Mouse (Mus musculus): Measurements from ENCODE around the gene Atp1b1. TPM values are rescaled to one million over a fixed set of nuclear protein-coding genes. Genes with fewer than 3 reads are reported as not detected.

Atp1b1 gene
- polyA plus RNA-seq, 1 experiment = 369 TPM

DNA sequence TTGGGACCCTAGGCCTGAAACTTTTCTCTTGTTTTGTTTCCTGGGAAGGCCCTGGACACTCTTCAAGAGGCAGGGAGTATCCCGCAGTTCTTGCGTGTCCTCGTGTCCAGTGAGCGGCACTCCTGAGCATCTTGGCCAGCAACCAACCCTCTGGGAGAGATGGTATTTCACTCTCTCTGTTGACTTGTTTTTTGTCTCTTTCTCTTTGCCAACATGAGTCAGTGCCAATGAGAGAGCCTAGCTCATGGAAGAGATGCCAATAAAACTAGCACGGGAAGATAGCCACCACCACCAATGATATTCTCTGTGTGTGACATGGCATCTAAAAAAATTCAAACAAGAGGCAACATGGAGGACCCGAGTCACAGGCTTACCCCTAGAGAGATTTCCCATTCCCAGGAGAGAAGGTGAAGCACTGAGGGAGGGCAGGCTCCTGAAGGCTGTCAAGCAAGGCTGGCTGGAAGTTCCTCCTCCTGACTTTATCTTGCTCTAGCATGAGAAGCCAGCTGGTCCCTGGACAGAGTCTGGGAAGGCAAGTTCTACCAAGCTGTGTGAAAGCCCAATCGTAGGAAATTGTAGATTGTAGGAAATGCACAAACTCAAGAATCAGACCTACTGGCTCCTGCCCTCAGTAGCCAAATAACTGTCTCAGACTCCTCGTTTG, 35.0 kb upstream of the Atp1b1 start:
- H3K27me3 ChIP-seq (ENCODE audit: control insufficient read depth, insufficient read depth, low read length) = no peaks in the 10 kb centered on the region
- no peak for TF ChIP-seq CTCF (IDR thresholded peaks at IDR 0.05; ENCODE audit: extremely low read depth, insufficient read length, insufficient replicate concordance, low read depth, low read length)
- no peak for TF ChIP-seq POLR2A (IDR thresholded peaks at IDR 0.05; ENCODE audit: low read depth, low read length)
- no peak overlapping the region for H3K4me3 ChIP-seq (ENCODE audit: low read depth, low read length)
- WGBS = 36% methylated on average over 8 of the region's 8 CpGs
- no peaks in the 10 kb centered on the region for H3K36me3 ChIP-seq (ENCODE audit: control insufficient read depth, insufficient read depth, low read length)
- peaks cover 12% of the 10 kb centered on the region; the same call in 1 of the 2 replicates for H3K4me1 ChIP-seq (ENCODE audit: control insufficient read depth, insufficient read depth, insufficient read length, low read length)
- peak overlapping the region; percentile 8; the same call in 1 of the 2 replicates for H3K27ac ChIP-seq (ENCODE audit: insufficient read depth, low read depth, low read length)

DNA sequence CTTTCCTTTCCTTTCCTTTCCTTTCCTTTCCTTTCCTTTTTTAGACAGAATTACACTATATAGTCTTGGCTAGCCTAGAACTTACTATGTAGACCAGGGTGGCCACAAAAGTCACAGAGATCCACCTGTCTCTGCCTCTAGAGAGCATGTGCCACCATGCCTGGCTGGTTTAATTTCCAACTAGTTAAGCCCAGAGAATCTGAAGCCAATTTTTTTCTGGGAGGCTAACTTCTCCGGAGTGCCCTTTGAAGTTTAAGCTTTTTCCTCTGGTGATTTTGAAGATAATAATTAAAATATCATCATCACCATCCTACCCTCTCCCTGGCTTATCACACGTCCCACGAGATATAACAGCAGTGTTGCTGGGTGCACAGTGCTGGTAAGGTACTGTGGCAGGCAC, 34.3 kb upstream of the Atp1b1 start:
- 67% methylated on average over 3 of the region's 3 CpGs for WGBS
- Histone ChIP-seq H3K36me3 (ENCODE audit: control insufficient read depth, insufficient read depth, low read length) (no peaks in the 10 kb centered on the region), H3K27ac (ENCODE audit: insufficient read depth, low read depth, low read length) (no peak overlapping the region), H3K4me1 (ENCODE audit: control insufficient read depth, insufficient read depth, insufficient read length, low read length) (peaks cover 12% of the 10 kb centered on the region; the same call in 1 of the 2 replicates), H3K27me3 (ENCODE audit: control insufficient read depth, insufficient read depth, low read length) (no peaks in the 10 kb centered on the region), H3K4me3 (ENCODE audit: low read depth, low read length) (no peak overlapping the region)
- TF ChIP-seq POLR2A (IDR thresholded peaks at IDR 0.05; ENCODE audit: low read depth, low read length) (no peak), CTCF (IDR thresholded peaks at IDR 0.05; ENCODE audit: extremely low read depth, insufficient read length, insufficient replicate concordance, low read depth, low read length) (no peak)

DNA sequence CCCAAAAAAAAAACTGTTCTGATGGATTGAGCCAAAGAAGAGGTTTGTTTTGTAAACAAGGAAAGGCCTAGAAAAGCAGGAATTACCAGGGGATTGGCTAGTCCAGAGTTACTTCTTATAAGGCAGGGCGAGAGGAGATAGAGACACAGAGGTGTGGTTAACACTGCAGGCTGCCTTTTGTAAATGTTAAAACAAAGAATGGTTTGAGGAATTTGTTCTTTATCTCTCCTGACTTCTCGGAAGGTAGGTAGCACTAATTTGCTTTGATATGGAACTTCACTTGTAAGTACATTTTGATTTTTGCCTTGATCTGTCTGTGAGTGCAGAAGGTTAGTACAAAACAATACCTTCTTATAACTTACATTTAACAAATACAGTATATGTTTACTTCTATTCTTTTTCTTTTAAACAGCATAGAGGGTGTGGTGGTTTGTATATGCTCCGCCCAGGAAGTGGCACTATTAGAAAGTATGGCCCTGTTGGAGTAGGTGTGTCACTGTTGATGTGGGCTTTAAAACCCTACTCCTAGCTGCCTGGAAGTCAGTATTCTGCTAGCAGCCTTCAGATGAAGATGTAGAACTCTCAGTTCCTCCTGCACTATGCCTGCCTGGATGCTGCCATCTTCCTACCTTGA, 31.9 kb upstream of the Atp1b1 start:
- TF ChIP-seq POLR2A (IDR thresholded peaks at IDR 0.05; ENCODE audit: low read depth, low read length) (no peak), CTCF (IDR thresholded peaks at IDR 0.05; ENCODE audit: extremely low read depth, insufficient read length, insufficient replicate concordance, low read depth, low read length) (no peak)
- WGBS = 75% methylated on average over 3 of the region's 3 CpGs
- Histone ChIP-seq H3K4me1 (ENCODE audit: control insufficient read depth, insufficient read depth, insufficient read length, low read length) (peaks cover 12% of the 10 kb centered on the region; the same call in 1 of the 2 replicates), H3K36me3 (ENCODE audit: control insufficient read depth, insufficient read depth, low read length) (no peaks in the 10 kb centered on the region), H3K4me3 (ENCODE audit: low read depth, low read length) (no peak overlapping the region), H3K27ac (ENCODE audit: insufficient read depth, low read depth, low read length) (no peak overlapping the region), H3K27me3 (ENCODE audit: control insufficient read depth, insufficient read depth, low read length) (no peaks in the 10 kb centered on the region)

DNA sequence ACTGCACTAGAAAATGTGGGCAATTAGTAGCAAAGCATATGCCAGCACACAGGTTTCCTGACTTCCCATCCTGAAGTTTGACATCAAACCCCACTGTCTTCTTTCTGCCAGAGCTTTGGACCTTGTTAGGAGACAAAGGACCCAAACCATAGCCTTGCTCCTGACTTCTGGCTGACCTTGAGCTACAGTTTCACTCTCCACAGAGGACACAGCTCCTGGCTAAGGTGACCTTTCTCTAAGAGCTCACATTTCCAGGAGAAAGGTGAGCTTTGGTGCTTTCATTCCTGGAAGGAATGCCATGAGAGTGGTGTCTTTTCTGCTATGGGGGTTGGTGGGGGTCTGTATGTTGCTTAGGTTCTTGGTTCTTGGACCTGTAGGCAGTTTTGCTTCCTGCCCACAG, 25.6 kb upstream of the Atp1b1 start:
- H3K27ac ChIP-seq (ENCODE audit: insufficient read depth, low read depth, low read length) = no peak overlapping the region
- no peak overlapping the region for H3K4me3 ChIP-seq (ENCODE audit: low read depth, low read length)
- no peaks in the 10 kb centered on the region for H3K27me3 ChIP-seq (ENCODE audit: control insufficient read depth, insufficient read depth, low read length)
- H3K36me3 ChIP-seq (ENCODE audit: control insufficient read depth, insufficient read depth, low read length) = no peaks in the 10 kb centered on the region
- peaks cover 3% of the 10 kb centered on the region; the same call in 1 of the 2 replicates for H3K4me1 ChIP-seq (ENCODE audit: control insufficient read depth, insufficient read depth, insufficient read length, low read length)
- TF ChIP-seq CTCF (IDR thresholded peaks at IDR 0.05; ENCODE audit: extremely low read depth, insufficient read length, insufficient replicate concordance, low read depth, low read length) (no peak), POLR2A (IDR thresholded peaks at IDR 0.05; ENCODE audit: low read depth, low read length) (no peak)

DNA sequence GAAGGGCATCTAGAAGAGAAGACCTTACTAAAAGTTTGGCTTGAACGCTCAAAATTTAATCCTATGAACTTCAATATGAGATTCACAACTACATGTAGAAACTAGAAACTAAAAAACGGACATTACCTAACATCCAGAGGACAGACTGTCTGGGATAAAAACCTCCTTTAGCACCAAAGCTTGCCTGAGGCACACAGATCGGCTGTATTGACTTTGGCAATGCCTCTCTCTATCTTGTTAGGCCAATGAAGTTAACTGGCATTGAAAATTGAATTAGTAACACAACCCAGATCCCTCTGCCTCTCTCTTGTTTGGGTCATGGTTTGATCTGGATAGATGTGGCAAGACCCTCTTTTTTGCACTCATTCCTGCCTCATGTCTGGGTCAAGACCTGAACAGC, 24.7 kb upstream of the Atp1b1 start:
- TF ChIP-seq CTCF (IDR thresholded peaks at IDR 0.05; ENCODE audit: extremely low read depth, insufficient read length, insufficient replicate concordance, low read depth, low read length) (no peak), POLR2A (IDR thresholded peaks at IDR 0.05; ENCODE audit: low read depth, low read length) (no peak)
- H3K27me3 ChIP-seq (ENCODE audit: control insufficient read depth, insufficient read depth, low read length) = no peaks in the 10 kb centered on the region
- WGBS = 65% methylated on average over 3 of the region's 3 CpGs
- H3K4me1 ChIP-seq (ENCODE audit: control insufficient read depth, insufficient read depth, insufficient read length, low read length) = peaks cover 3% of the 10 kb centered on the region; the same call in 1 of the 2 replicates
- H3K27ac ChIP-seq (ENCODE audit: insufficient read depth, low read depth, low read length) = no peak overlapping the region
- no peak overlapping the region for H3K4me3 ChIP-seq (ENCODE audit: low read depth, low read length)
- H3K36me3 ChIP-seq (ENCODE audit: control insufficient read depth, insufficient read depth, low read length) = no peaks in the 10 kb centered on the region

DNA sequence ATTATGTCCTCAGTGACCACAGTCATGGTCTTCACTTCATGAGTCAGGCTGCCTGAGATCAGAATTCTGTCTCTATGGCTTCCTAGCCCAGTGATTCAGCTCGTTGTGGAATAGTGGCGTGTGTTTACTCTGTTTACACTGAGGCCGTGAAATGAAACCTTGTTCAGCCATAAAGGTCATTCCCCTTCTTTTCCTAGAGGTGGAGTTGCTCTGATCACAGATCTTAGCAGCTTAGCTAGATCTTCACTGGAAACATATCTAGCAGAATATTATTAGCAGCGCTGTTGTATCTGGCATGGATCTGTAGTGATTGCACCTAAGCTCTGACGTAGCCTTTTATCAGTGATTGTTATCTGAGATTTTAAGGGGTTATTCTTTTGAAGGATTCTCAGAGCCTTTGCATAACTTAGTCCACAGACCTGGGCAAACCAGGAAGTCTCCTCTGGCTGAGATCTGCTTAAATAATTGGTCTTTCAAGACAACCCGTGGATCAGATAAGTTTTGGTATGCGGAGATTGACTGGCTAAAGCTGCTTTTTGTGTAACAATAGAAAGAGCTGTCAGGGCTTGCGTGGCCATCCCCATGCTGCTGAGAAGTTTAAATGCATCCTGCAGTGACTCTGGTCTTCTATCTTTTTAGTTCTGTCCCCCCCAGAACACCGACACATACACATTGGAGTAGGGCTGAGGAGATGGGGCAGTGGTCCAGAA, 23.6 kb upstream of the Atp1b1 start:
- H3K27me3 ChIP-seq (ENCODE audit: control insufficient read depth, insufficient read depth, low read length) = no peaks in the 10 kb centered on the region
- TF ChIP-seq POLR2A (IDR thresholded peaks at IDR 0.05; ENCODE audit: low read depth, low read length) (no peak), CTCF (IDR thresholded peaks at IDR 0.05; ENCODE audit: extremely low read depth, insufficient read length, insufficient replicate concordance, low read depth, low read length) (no peak)
- peak overlapping the region; percentile 96 for H3K27ac ChIP-seq (ENCODE audit: insufficient read depth, low read depth, low read length)
- H3K4me3 ChIP-seq (ENCODE audit: low read depth, low read length) = no peak overlapping the region
- H3K4me1 ChIP-seq (ENCODE audit: control insufficient read depth, insufficient read depth, insufficient read length, low read length) = peaks cover 3% of the 10 kb centered on the region; the same call in 1 of the 2 replicates
- no peaks in the 10 kb centered on the region for H3K36me3 ChIP-seq (ENCODE audit: control insufficient read depth, insufficient read depth, low read length)
- 24% methylated on average over 9 of the region's 9 CpGs for WGBS

All from small intestine, adult 2 months (tissue).